Mouse (Mus musculus) erythroblast, embryonic 14.5 days (primary cell): ENCODE data around the gene Cct3.

ENCODE experiments used
- GATA1 ChIP-seq: IDR thresholded peaks from 2 replicates; pipeline ENCODE4 v1.6.1; 2012; ENCODE audit warnings: low read length, inconsistent platforms, mixed read lengths
- TAL1 ChIP-seq: IDR thresholded peaks from 3 replicates; pipeline ENCODE4 v1.6.1; 2012; ENCODE audit warnings: low read length, inconsistent platforms, mixed read lengths

GRCm38 (mm10) chr3:88296110-88296560 is 781 bp upstream of the Cct3 start:
- no peak for TF ChIP-seq GATA1
- no peak for TF ChIP-seq TAL1
